Mouse (Mus musculus): ENCODE results near the gene Gprc5c.

Gprc5c gene

GRCm38 (mm10) chr11:114843818-114844463 is 7.0 kb upstream of the Gprc5c start:
- peak in 1 of 2 experiments; percentile 49 for DNase-seq

- peak; percentile 64 to 83 for DNase-seq
Measured at GRCm38 (mm10) chr11:114844464-114845220, 6.3 kb upstream of the Gprc5c start.

- no peak for DNase-seq
Measured at GRCm38 (mm10) chr11:114846336-114846735, 4.6 kb upstream of the Gprc5c start.

GRCm38 (mm10) chr11:114847008-114847407 is 3.9 kb upstream of the Gprc5c start:
- peak in 1 of 2 experiments; percentile 53 for DNase-seq

DNA sequence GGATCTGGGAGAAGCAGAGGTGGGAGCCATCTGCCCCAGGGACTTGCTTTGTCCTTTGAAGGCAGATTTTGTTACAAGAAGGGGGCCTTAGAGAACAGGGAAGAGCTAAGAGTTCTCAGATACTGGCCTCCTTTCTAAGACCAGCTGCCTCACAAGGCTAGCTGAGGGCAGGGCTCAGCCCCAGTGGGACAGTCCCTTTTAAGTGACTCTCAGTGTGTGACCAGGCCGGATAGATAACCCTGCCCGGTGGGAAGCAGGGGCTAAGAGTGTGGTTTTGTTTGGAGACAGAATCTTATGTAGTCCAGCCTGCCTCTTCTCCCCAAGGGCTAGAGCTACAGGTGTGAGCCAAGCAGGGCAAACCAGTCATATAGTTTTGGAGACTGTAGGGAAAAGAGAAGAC is 1.4 kb upstream of the Gprc5c start:
- DNase-seq: no peak

DNA sequence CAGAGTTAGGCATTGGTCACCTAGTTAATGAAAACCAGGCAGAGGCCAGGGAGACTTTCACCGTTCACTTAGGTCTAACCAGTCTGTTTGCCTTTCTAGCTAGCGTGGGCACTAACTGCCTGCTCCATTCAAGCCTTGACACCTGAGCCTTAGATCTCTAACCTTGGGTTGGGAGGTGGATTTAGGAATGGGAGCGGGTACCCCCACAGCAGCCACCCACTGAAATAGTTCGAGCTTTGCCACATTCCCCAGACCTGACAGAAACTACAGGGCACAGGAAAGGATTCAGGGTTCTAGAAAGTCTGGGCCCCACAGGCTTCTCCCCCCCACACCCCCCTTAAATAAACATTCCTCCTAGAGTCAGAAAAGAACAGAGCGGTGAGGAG is 893 bp upstream of the Gprc5c start:
- DNase-seq: peak; percentile 57 to 65

GRCm38 (mm10) chr11:114851269-114851607 is 286 bp downstream of the Gprc5c start:
- peak in 1 of 2 experiments; percentile 92 for DNase-seq

- peak; percentile 88 to 94 for DNase-seq
Measured at GRCm38 (mm10) chr11:114851608-114852310, 807 bp downstream of the Gprc5c start.

- peak; percentile 45 to 73 for DNase-seq
Measured at GRCm38 (mm10) chr11:114852311-114853173, 1.6 kb downstream of the Gprc5c start.

GRCm38 (mm10) chr11:114853174-114853838 is 2.4 kb downstream of the Gprc5c start:
- DNase-seq: peak in 1 of 2 experiments; percentile 73

GRCm38 (mm10) chr11:114854581-114854980 is 3.6 kb downstream of the Gprc5c start:
- DNase-seq: peak in 1 of 2 experiments; percentile 71

GRCm38 (mm10) chr11:114856125-114856524 is 5.2 kb downstream of the Gprc5c start:
- peak in 1 of 2 experiments; percentile 59 for DNase-seq

DNA sequence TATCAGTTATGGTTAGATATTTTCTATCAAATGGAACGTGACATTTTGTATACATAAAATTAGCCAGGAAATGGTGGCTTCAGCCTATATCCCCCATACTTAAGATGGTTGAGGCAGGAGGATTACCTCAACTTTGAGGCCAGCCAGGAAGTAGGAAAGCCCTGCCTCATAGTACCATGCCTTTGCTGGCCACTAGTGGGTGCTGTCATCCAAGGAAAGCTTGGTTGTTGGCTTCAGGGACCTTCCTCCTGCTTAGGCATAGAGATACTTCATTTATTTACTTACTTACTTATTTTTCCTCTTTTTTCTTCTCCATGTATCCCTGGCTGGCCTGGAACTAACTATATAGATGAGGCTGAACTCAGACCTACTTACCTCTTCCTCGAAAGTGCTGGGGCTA is 7.7 kb downstream of the Gprc5c start:
- no peak for DNase-seq

DNA sequence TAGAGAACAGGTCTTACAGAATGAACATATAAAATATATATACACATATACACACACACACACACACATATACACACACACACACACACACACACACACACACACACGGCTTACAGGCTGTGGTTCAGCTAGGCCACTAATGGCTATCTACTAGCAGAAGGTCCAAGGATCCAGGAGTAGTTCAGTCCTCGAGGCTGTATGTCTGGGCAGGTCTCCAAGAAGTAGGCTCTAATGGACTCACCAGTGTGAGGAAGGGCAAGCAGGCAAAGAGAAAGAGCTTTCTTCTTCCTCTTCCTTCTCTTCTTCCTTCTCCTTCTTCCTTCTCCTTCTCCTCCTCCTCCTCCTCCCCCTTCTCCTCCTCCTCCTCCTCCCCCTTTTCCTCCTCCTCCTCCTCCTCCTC is 10.1 kb downstream of the Gprc5c start:
- peak in 1 of 2 experiments; percentile 62 for DNase-seq

GRCm38 (mm10) chr11:114862687-114863086 is 11.7 kb downstream of the Gprc5c start:
- DNase-seq: no peak

DNA sequence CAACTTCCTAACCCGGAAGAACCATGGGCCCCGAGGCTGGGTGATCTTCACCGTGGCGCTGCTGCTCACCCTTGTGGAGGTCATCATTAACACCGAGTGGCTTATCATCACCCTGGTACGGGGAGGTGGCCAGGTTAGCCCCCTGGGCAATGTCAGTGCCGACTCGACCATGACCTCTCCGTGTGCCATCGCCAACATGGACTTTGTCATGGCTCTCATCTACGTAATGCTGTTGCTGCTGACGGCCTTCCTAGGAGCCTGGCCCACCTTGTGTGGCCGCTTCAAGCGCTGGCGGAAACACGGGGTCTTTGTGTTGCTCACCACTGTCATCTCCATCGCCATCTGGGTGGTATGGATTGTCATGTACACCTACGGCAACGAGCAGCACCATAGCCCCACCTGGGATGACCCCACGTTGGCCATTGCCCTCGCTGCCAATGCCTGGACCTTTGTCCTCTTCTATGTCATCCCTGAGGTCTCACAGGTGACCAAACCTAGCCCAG is 13.0 kb downstream of the Gprc5c start:
- DNase-seq: peak in 1 of 2 experiments; percentile 63

DNA sequence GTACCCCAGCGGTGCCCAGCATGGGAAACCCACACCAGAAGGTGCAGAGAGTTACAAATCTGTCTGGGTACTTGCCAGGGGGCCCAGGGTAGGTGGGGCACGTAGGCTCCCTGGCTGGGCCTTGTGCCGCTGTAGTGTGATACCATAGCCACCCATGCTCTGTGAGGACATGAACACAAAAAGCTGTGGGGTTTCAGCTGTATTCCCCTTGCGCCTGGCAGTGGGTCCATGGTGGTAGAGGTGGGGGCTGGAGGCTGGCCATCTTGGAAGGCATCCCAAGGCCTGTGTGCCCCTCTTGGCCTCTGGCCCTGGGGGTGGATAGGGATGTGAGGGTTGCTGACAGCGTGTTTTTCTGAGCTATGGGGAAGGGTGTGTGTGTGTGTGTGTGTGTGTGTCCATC is 15.0 kb downstream of the Gprc5c start:
- DNase-seq: peak; percentile 75 to 88

GRCm38 (mm10) chr11:114866486-114867360 is 15.8 kb downstream of the Gprc5c start:
- peak; percentile 80 to 95 for DNase-seq

DNA sequence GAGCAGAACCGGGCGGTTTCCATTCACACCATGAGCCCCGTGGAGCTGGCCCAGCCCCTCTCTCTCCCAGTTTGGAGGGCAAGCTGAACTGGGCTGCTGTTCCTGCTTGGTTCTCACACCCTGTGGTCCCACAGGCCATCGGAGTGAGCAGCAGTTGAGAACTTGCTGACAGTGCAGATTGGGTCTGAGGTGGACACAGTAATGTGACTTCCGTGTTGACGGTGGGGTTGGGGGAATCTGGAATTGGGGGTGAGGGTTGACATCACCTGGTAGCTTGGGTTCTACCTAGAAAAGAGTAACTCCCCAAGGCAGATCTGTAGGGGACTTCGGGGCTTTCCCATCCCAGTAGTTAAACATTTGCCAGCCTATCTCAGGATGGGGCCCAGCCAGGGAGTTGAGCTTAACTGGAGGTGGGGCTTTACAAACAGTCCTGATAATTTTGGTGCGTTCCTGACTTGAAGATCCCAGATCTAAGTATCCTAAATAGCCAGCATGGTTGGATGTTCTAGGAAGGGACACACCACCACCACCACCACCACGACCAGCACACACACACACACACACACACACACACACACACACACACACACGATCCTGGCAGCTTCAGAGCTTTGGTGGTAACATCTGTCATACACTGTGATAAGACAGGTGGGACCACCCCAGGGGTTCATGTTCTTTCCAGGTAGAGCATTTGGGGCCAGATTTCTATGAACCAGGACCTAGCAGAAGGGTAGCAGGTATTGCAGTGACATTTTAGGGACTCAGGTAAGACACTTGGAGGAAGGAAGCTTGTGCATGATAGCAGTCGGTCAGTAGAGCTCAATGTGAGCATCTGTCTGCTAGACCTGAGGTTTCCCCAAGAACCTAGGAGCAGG is 16.6 kb downstream of the Gprc5c start:
- peak; percentile 58 to 74 for DNase-seq

GRCm38 (mm10) chr11:114868280-114868679 is 17.3 kb downstream of the Gprc5c start:
- DNase-seq: peak in 1 of 2 experiments; percentile 74
